Mouse (Mus musculus): ENCODE measurements around the gene Nab2. TPM values are rescaled to one million over a fixed set of nuclear protein-coding genes. Genes with fewer than 3 reads are reported as not detected.
A peak's percentile ranks its signal among the peaks of the same experiment; 100 is the strongest.

The Nab2 gene
- polyA plus RNA-seq, 1 experiment from 2014 or later, result 1.9 TPM

GRCm38 (mm10) chr10:127666501-127667268 lies 1.7 kb downstream of the Nab2 start, which contains the start of gene Nemp1:
Gene Nemp1 (plus strand): TSS chr10:127666901.
- peak within 1 kb of the TSS; percentile 68 for H3K9ac ChIP-seq (ENCODE audit: low read length)
- H3K27ac ChIP-seq (ENCODE audit: low read depth, low read length), result no peak within 1 kb of the TSS
- H3K4me1 ChIP-seq (ENCODE audit: control insufficient read depth, insufficient read depth, low read length), result peaks cover 20% of the 10 kb centered on the region
- peak within 1 kb of the TSS; percentile 50 for H3K4me3 ChIP-seq (ENCODE audit: low read depth, low read length)
- peaks cover 55% of the 10 kb centered on the region for H3K27me3 ChIP-seq (replicated peaks; ENCODE audit: control insufficient read depth, insufficient read depth, low read length)
- H3K36me3 ChIP-seq (ENCODE audit: control insufficient read depth, insufficient read depth, low read length), result no peaks in the 10 kb centered on the region
- DNase-seq (ENCODE audit: low spot score), result no peak
- H3K4me2 ChIP-seq (ENCODE audit: low read length), result peak within 1 kb of the TSS; percentile 93
- H3K9me3 ChIP-seq (replicated peaks; ENCODE audit: control insufficient read depth, low read length), result no peaks in the 10 kb centered on the region
- WGBS, result under 1% methylated on average over 65 of the region's 73 CpGs
- ATAC-seq, result peak; percentile 58

GRCm38 (mm10) chr10:127665366-127666181 lies 2.8 kb downstream of the Nab2 start:
- H3K4me1 ChIP-seq (ENCODE audit: control insufficient read depth, insufficient read depth, low read length), result peaks cover 20% of the 10 kb centered on the region
- peaks cover 60% of the 10 kb centered on the region for H3K27me3 ChIP-seq (replicated peaks; ENCODE audit: control insufficient read depth, insufficient read depth, low read length)
- no peak for ATAC-seq
- DNase-seq (ENCODE audit: low spot score), result no peak
- H3K36me3 ChIP-seq (ENCODE audit: control insufficient read depth, insufficient read depth, low read length), result no peaks in the 10 kb centered on the region
- H3K4me2 ChIP-seq (ENCODE audit: low read length), result peak overlapping the region; percentile 93
- no peak overlapping the region for H3K27ac ChIP-seq (ENCODE audit: low read depth, low read length)
- no peaks in the 10 kb centered on the region for H3K9me3 ChIP-seq (replicated peaks; ENCODE audit: control insufficient read depth, low read length)
- WGBS, result 5% methylated on average over 14 of the region's 14 CpGs
- H3K4me3 ChIP-seq (ENCODE audit: low read depth, low read length), result peak overlapping the region; percentile 50
- H3K9ac ChIP-seq (ENCODE audit: low read length), result peak overlapping the region; percentile 68

DNA sequence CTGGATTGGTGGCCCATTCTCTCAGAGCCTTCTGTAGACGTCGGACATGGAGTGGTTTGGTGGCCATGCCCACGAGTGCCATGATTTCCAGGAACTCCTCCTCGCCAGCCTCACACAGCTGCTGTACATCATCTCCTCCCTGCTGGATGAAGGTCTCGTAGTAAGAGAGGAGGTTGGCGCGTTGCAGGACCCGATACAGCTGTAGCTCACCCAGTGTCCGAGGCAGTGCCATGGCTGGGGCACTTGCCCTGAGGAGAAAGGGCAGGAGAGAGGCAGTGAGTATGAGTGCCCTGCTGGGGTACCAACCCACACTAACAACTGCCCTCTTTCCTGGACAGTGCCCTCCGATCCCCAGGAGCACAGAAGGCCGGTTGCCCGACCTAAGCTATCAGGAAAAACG lies 3.5 kb downstream of the Nab2 start:
- Histone ChIP-seq H3K36me3 (ENCODE audit: control insufficient read depth, insufficient read depth, low read length) (no peaks in the 10 kb centered on the region), H3K9ac (ENCODE audit: low read length) (no peak overlapping the region), H3K9me3 (replicated peaks; ENCODE audit: control insufficient read depth, low read length) (no peaks in the 10 kb centered on the region), H3K27me3 (replicated peaks; ENCODE audit: control insufficient read depth, insufficient read depth, low read length) (peaks cover 60% of the 10 kb centered on the region), H3K27ac (ENCODE audit: low read depth, low read length) (no peak overlapping the region), H3K4me1 (ENCODE audit: control insufficient read depth, insufficient read depth, low read length) (peaks cover 20% of the 10 kb centered on the region), H3K4me2 (ENCODE audit: low read length) (no peak overlapping the region), H3K4me3 (ENCODE audit: low read depth, low read length) (no peak overlapping the region)
- ATAC-seq, result no peak
- no peak for DNase-seq (ENCODE audit: low spot score)
- WGBS, result 15% methylated on average over 13 of the region's 13 CpGs

GRCm38 (mm10) chr10:127664166-127664565 lies 4.2 kb downstream of the Nab2 start:
- peaks cover 20% of the 10 kb centered on the region for H3K4me1 ChIP-seq (ENCODE audit: control insufficient read depth, insufficient read depth, low read length)
- H3K4me2 ChIP-seq (ENCODE audit: low read length), result no peak overlapping the region
- no peaks in the 10 kb centered on the region for H3K9me3 ChIP-seq (replicated peaks; ENCODE audit: control insufficient read depth, low read length)
- H3K27ac ChIP-seq (ENCODE audit: low read depth, low read length), result no peak overlapping the region
- WGBS, result 11% methylated on average over 16 of the region's 16 CpGs
- no peaks in the 10 kb centered on the region for H3K36me3 ChIP-seq (ENCODE audit: control insufficient read depth, insufficient read depth, low read length)
- H3K27me3 ChIP-seq (replicated peaks; ENCODE audit: control insufficient read depth, insufficient read depth, low read length), result peaks cover 60% of the 10 kb centered on the region
- DNase-seq (ENCODE audit: low spot score) (no peak), ATAC-seq (no peak)
- H3K9ac ChIP-seq (ENCODE audit: low read length), result no peak overlapping the region
- no peak overlapping the region for H3K4me3 ChIP-seq (ENCODE audit: low read depth, low read length)

GRCm38 (mm10) chr10:127663590-127663989 lies 4.8 kb downstream of the Nab2 start:
- Histone ChIP-seq H3K27me3 (replicated peaks; ENCODE audit: control insufficient read depth, insufficient read depth, low read length) (peaks cover 60% of the 10 kb centered on the region), H3K4me2 (ENCODE audit: low read length) (no peak overlapping the region), H3K4me3 (ENCODE audit: low read depth, low read length) (no peak overlapping the region), H3K36me3 (ENCODE audit: control insufficient read depth, insufficient read depth, low read length) (no peaks in the 10 kb centered on the region), H3K4me1 (ENCODE audit: control insufficient read depth, insufficient read depth, low read length) (peaks cover 20% of the 10 kb centered on the region), H3K27ac (ENCODE audit: low read depth, low read length) (no peak overlapping the region), H3K9me3 (replicated peaks; ENCODE audit: control insufficient read depth, low read length) (no peaks in the 10 kb centered on the region), H3K9ac (ENCODE audit: low read length) (no peak overlapping the region)
- no peak for ATAC-seq
- no peak for DNase-seq (ENCODE audit: low spot score)
- WGBS, result 22% methylated on average over 5 of the region's 5 CpGs

DNA sequence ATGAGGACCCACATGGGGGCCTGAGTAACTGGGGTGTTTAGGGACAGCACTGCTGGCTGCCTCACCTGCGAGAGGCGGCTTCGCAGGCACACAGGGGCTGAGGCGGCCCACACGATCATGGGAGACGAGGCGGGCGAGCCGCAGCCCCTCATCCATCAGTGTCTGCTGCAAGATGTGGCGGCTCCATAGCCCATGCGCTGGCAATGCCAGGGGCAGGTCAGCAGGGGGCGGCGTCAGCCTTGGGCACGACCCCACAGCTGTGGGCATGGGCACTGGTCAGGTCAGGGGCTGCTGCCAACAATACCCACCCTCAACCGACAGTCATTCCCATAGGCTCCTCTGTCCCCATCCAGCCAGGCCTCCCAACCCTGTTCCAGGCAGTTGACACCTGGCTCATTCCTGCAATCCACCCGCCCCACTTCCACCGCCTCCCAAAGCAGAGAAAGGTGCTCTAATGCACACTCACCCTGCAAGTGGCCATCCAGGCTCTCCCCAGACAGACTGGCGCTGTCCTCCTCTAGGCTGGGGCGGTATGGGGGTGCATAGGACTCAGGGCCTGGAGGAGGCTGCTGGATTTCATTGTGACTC lies 5.6 kb downstream of the Nab2 start:
- Histone ChIP-seq H3K4me3 (ENCODE audit: low read depth, low read length) (no peak overlapping the region), H3K9ac (ENCODE audit: low read length) (no peak overlapping the region), H3K36me3 (ENCODE audit: control insufficient read depth, insufficient read depth, low read length) (no peaks in the 10 kb centered on the region), H3K9me3 (replicated peaks; ENCODE audit: control insufficient read depth, low read length) (no peaks in the 10 kb centered on the region), H3K27me3 (replicated peaks; ENCODE audit: control insufficient read depth, insufficient read depth, low read length) (peaks cover 57% of the 10 kb centered on the region), H3K4me1 (ENCODE audit: control insufficient read depth, insufficient read depth, low read length) (peaks cover 15% of the 10 kb centered on the region), H3K27ac (ENCODE audit: low read depth, low read length) (no peak overlapping the region), H3K4me2 (ENCODE audit: low read length) (no peak overlapping the region)
- 20% methylated on average over 19 of the region's 19 CpGs for WGBS
- DNase-seq (ENCODE audit: low spot score) (no peak), ATAC-seq (no peak)

- no peak for ATAC-seq
- no peak overlapping the region for H3K4me3 ChIP-seq (ENCODE audit: low read depth, low read length)
- no peak overlapping the region for H3K27ac ChIP-seq (ENCODE audit: low read depth, low read length)
- H3K4me1 ChIP-seq (ENCODE audit: control insufficient read depth, insufficient read depth, low read length), result peaks cover 12% of the 10 kb centered on the region
- peak overlapping the region; percentile 17; the same call in 1 of the 2 replicates for H3K4me2 ChIP-seq (ENCODE audit: low read length)
- 15% methylated on average over 15 of the region's 16 CpGs for WGBS
- H3K36me3 ChIP-seq (ENCODE audit: control insufficient read depth, insufficient read depth, low read length), result no peaks in the 10 kb centered on the region
- no peak overlapping the region for H3K9ac ChIP-seq (ENCODE audit: low read length)
- H3K27me3 ChIP-seq (replicated peaks; ENCODE audit: control insufficient read depth, insufficient read depth, low read length), result peaks cover 51% of the 10 kb centered on the region
- no peak for DNase-seq (ENCODE audit: low spot score)
- H3K9me3 ChIP-seq (replicated peaks; ENCODE audit: control insufficient read depth, low read length), result no peaks in the 10 kb centered on the region
These were observed 6.3 kb downstream of the Nab2 start for GRCm38 (mm10) chr10:127661915-127662663.

DNA sequence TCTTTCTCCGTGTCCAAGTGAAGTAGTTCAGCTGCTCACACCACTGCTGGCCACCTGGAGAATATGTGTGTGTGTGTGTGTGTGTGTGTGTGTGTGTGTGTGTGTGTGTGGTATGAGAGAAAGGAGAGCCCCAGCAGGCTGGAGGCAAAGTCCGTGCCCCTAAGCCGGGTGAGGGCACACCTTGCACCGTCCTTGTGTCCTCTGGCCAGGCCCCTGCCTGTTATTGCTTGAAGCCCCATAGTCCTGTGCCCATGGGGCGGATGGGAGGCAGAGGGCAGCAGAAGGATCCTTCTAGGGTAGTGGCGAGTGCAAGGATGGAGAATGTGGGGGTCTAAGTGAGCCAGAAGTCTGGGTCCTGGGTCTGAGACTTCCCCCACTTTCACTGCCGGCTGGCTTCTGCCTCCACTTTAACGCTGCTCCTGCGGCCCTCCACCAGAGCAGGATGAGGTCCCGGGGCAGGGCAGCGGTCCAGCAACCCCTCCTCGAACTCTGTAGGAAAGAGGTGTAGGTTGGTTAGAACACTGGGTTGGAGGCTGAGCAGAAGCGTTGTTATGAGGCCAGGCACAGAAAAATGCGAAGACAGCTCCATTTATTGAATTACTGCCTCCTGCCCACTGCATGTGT lies 7.0 kb downstream of the Nab2 start:
- no peak overlapping the region for H3K9ac ChIP-seq (ENCODE audit: low read length)
- H3K4me1 ChIP-seq (ENCODE audit: control insufficient read depth, insufficient read depth, low read length), result peaks cover 9% of the 10 kb centered on the region
- DNase-seq (ENCODE audit: low spot score), result no peak
- H3K36me3 ChIP-seq (ENCODE audit: control insufficient read depth, insufficient read depth, low read length), result no peaks in the 10 kb centered on the region
- peak overlapping the region; percentile 17; the same call in 1 of the 2 replicates for H3K4me2 ChIP-seq (ENCODE audit: low read length)
- H3K4me3 ChIP-seq (ENCODE audit: low read depth, low read length), result no peak overlapping the region
- WGBS, result 22% methylated on average over 14 of the region's 14 CpGs
- ATAC-seq, result no peak
- H3K9me3 ChIP-seq (replicated peaks; ENCODE audit: control insufficient read depth, low read length), result no peaks in the 10 kb centered on the region
- H3K27me3 ChIP-seq (replicated peaks; ENCODE audit: control insufficient read depth, insufficient read depth, low read length), result peaks cover 44% of the 10 kb centered on the region
- H3K27ac ChIP-seq (ENCODE audit: low read depth, low read length), result no peak overlapping the region

All from forebrain, embryonic 14.5 days (tissue).